Mouse (Mus musculus) midbrain, embryonic 12.5 days (tissue): Measurements from ENCODE around the gene Pex7. TPM values are rescaled to one million over a fixed set of nuclear protein-coding genes. Genes with fewer than 3 reads are reported as not detected.
"Not testable (repeated sequence)": the region's sequence is repeated elsewhere in the genome, so short reads cannot be mapped to it uniquely, and the experiment has no call there.

Source experiments
- ATAC-seq: fragments of 200-750 bp; cut with Nextera tagmentation; 2 replicates; pipeline ENCODE4 v1.8.0; 2017; ENCODE audit warnings: low read depth, moderate TSS enrichment, moderate library complexity; ENCODE audit not compliant: low FRiP score
- H3K27ac ChIP-seq: fragments of 300-500 bp; sonication (generic); replicated peaks from 2 replicates; pipeline ENCODE4 v1.5.1; 2016; ENCODE audit warnings: mild to moderate bottlenecking
- H3K27me3 ChIP-seq: fragments of 300-500 bp; sonication (generic); 2 replicates; pipeline ENCODE4 v1.6.1; 2016; ENCODE audit warnings: mild to moderate bottlenecking
- H3K36me3 ChIP-seq: fragments of 300-500 bp; sonication (generic); 2 replicates; pipeline ENCODE4 v1.6.1; 2016
- H3K4me1 ChIP-seq: fragments of 300-500 bp; sonication (generic); 2 replicates; pipeline ENCODE4 v1.6.1; 2016
- H3K4me2 ChIP-seq: fragments of 300-500 bp; sonication (generic); replicated peaks from 2 replicates; pipeline ENCODE4 v1.6.1; 2016; ENCODE audit warnings: mild to moderate bottlenecking, moderate library complexity
- H3K4me3 ChIP-seq: fragments of 300-500 bp; sonication (generic); 2 replicates; pipeline ENCODE4 v1.5.1; 2016; ENCODE audit warnings: mild to moderate bottlenecking
- H3K9ac ChIP-seq: fragments of 300-500 bp; sonication (generic); replicated peaks from 2 replicates; pipeline ENCODE4 v1.6.1; 2016; ENCODE audit warnings: mild to moderate bottlenecking, moderate library complexity
- H3K9me3 ChIP-seq: fragments of 300-500 bp; sonication (generic); 2 replicates; pipeline ENCODE4 v1.6.1; 2016; ENCODE audit warnings: mild to moderate bottlenecking
- WGBS: fragments of 180-500 bp; shearing (Covaris S2); methylation state at CpG from one replicate; pipeline ENCODE4 v1.1.7; 2016; 5-methylcytosine and 5-hydroxymethylcytosine counted together
- polyA plus RNA-seq: library from polyadenylated mRNA; unstranded; fragments of >200 nt; fragmentation: Nextera tagmentation; extraction: Ambion mirVana; gene quantifications from 2 replicates; pipeline ENCODE4 v1.2.1, GENCODE M21; 2016

The Pex7 gene
- polyA plus RNA-seq, 1 experiment from 2014 or later, result 29.8 TPM

- Histone ChIP-seq H3K9me3 (no peaks in the 10 kb centered on the region), H3K4me3 (peak overlapping the region; percentile 67; the same call in 1 of the 2 replicates), H3K27ac (no peak overlapping the region), H3K36me3 (no peaks in the 10 kb centered on the region), H3K4me1 (peaks cover 8% of the 10 kb centered on the region; the same call in 1 of the 2 replicates), H3K27me3 (peaks cover 59% of the 10 kb centered on the region), H3K4me2 (peak overlapping the region; percentile 73), H3K9ac (no peak overlapping the region)
- ATAC-seq, result no peak
- WGBS, result 44% methylated on average over 3 of the region's 3 CpGs
Measured at GRCm38 (mm10) chr10:19932986-19933385, 25.5 kb upstream of the Pex7 start.

- no peak for ATAC-seq
- no peak overlapping the region for H3K4me3 ChIP-seq
- no peaks in the 10 kb centered on the region for H3K9me3 ChIP-seq
- H3K4me1 ChIP-seq, result no peaks in the 10 kb centered on the region
- no peak overlapping the region for H3K4me2 ChIP-seq
- no peak overlapping the region for H3K27ac ChIP-seq
- no peak overlapping the region for H3K9ac ChIP-seq
- peaks cover 21% of the 10 kb centered on the region for H3K27me3 ChIP-seq
- WGBS, result 79% methylated on average over 1 of the region's 1 CpGs
- no peaks in the 10 kb centered on the region for H3K36me3 ChIP-seq
Measured at GRCm38 (mm10) chr10:19928205-19928604, 20.7 kb upstream of the Pex7 start.

- not testable (repeated sequence) for H3K4me1 ChIP-seq, H3K27me3 ChIP-seq, H3K9me3 ChIP-seq, H3K4me2 ChIP-seq, H3K36me3 ChIP-seq, H3K4me3 ChIP-seq, H3K9ac ChIP-seq, ATAC-seq, H3K27ac ChIP-seq
- 96% methylated on average over 4 of the region's 4 CpGs for WGBS
Measured at GRCm38 (mm10) chr10:19926391-19926897, 19.0 kb upstream of the Pex7 start.

- H3K9me3 ChIP-seq, result no peaks in the 10 kb centered on the region
- H3K4me3 ChIP-seq, result no peak overlapping the region
- H3K27ac ChIP-seq, result no peak overlapping the region
- H3K4me2 ChIP-seq, result no peak overlapping the region
- no peaks in the 10 kb centered on the region for H3K36me3 ChIP-seq
- H3K4me1 ChIP-seq, result no peaks in the 10 kb centered on the region
- 76% methylated on average over 2 of the region's 2 CpGs for WGBS
- no peak for ATAC-seq
- H3K9ac ChIP-seq, result no peak overlapping the region
- H3K27me3 ChIP-seq, result no peaks in the 10 kb centered on the region
Measured at GRCm38 (mm10) chr10:19924256-19924655, 16.8 kb upstream of the Pex7 start.

- ATAC-seq, result no peak
- H3K4me2 ChIP-seq, result no peak overlapping the region
- WGBS, result 65% methylated on average over 4 of the region's 4 CpGs
- no peaks in the 10 kb centered on the region for H3K4me1 ChIP-seq
- H3K9me3 ChIP-seq, result no peaks in the 10 kb centered on the region
- H3K9ac ChIP-seq, result no peak overlapping the region
- no peak overlapping the region for H3K27ac ChIP-seq
- no peaks in the 10 kb centered on the region for H3K27me3 ChIP-seq
- H3K36me3 ChIP-seq, result no peaks in the 10 kb centered on the region
- H3K4me3 ChIP-seq, result no peak overlapping the region
Measured at GRCm38 (mm10) chr10:19922410-19922809, 14.9 kb upstream of the Pex7 start.

- Histone ChIP-seq H3K9me3 (no peaks in the 10 kb centered on the region), H3K4me1 (no peaks in the 10 kb centered on the region), H3K36me3 (no peaks in the 10 kb centered on the region), H3K27me3 (no peaks in the 10 kb centered on the region), H3K9ac (no peak overlapping the region), H3K4me2 (no peak overlapping the region), H3K27ac (no peak overlapping the region), H3K4me3 (no peak overlapping the region)
- WGBS, result 51% methylated on average over 1 of the region's 1 CpGs
- no peak for ATAC-seq
Measured at GRCm38 (mm10) chr10:19915301-19915700, 7.8 kb upstream of the Pex7 start.

- Histone ChIP-seq H3K36me3 (no peaks in the 10 kb centered on the region), H3K4me1 (no peaks in the 10 kb centered on the region), H3K27me3 (no peaks in the 10 kb centered on the region), H3K9ac (no peak overlapping the region), H3K4me3 (no peak overlapping the region), H3K9me3 (no peaks in the 10 kb centered on the region), H3K27ac (no peak overlapping the region), H3K4me2 (no peak overlapping the region)
- 83% methylated on average over 4 of the region's 4 CpGs for WGBS
- ATAC-seq, result no peak
Measured at GRCm38 (mm10) chr10:19913806-19914205, 6.3 kb upstream of the Pex7 start.

GRCm38 (mm10) chr10:19911583-19911982 is 4.1 kb upstream of the Pex7 start:
- Histone ChIP-seq H3K9me3 (no peaks in the 10 kb centered on the region), H3K4me1 (no peaks in the 10 kb centered on the region), H3K4me2 (no peak overlapping the region), H3K4me3 (no peak overlapping the region), H3K27me3 (no peaks in the 10 kb centered on the region), H3K36me3 (no peaks in the 10 kb centered on the region), H3K27ac (no peak overlapping the region), H3K9ac (no peak overlapping the region)
- no peak for ATAC-seq
- 34% methylated on average over 1 of the region's 1 CpGs for WGBS

- no peak for ATAC-seq
- no peak overlapping the region for H3K9ac ChIP-seq
Measured at GRCm38 (mm10) chr10:19910516-19910915, 3.0 kb upstream of the Pex7 start.

GRCm38 (mm10) chr10:19908076-19908475 is 587 bp upstream of the Pex7 start:
- H3K9ac ChIP-seq, result no peak overlapping the region
- H3K27ac ChIP-seq, result no peak overlapping the region
- no peak overlapping the region for H3K4me2 ChIP-seq
- ATAC-seq, result no peak
- H3K27me3 ChIP-seq, result no peaks in the 10 kb centered on the region
- WGBS, result 72% methylated on average over 2 of the region's 2 CpGs
- no peaks in the 10 kb centered on the region for H3K4me1 ChIP-seq
- 0 out of 2 replicates have a peak, but pooled peaks cover 5% of the 10 kb centered on the region for H3K36me3 ChIP-seq
- H3K9me3 ChIP-seq, result no peaks in the 10 kb centered on the region
- no peak overlapping the region for H3K4me3 ChIP-seq

More at GRCm38 (mm10) chr10:19910516-19910915, 3.0 kb upstream of the Pex7 start:
- H3K4me3 ChIP-seq, result no peak overlapping the region
- no peak overlapping the region for H3K27ac ChIP-seq
- H3K27me3 ChIP-seq, result no peaks in the 10 kb centered on the region
- no peaks in the 10 kb centered on the region for H3K9me3 ChIP-seq
- 83% methylated on average over 2 of the region's 2 CpGs for WGBS
- no peaks in the 10 kb centered on the region for H3K36me3 ChIP-seq
- H3K4me1 ChIP-seq, result no peaks in the 10 kb centered on the region
- no peak overlapping the region for H3K4me2 ChIP-seq

- no peak overlapping the region for H3K4me3 ChIP-seq
- no peaks in the 10 kb centered on the region for H3K27me3 ChIP-seq
- no peak for ATAC-seq
- H3K4me2 ChIP-seq, result no peak overlapping the region
- H3K9ac ChIP-seq, result no peak overlapping the region
- 0 out of 2 replicates have a peak, but pooled peaks cover 11% of the 10 kb centered on the region for H3K36me3 ChIP-seq
- WGBS, result 81% methylated on average over 13 of the region's 13 CpGs
- H3K4me1 ChIP-seq, result no peaks in the 10 kb centered on the region
- no peaks in the 10 kb centered on the region for H3K9me3 ChIP-seq
- no peak overlapping the region for H3K27ac ChIP-seq
Measured at GRCm38 (mm10) chr10:19904077-19904820, 3.2 kb downstream of the Pex7 start.

- 74% methylated on average over 7 of the region's 7 CpGs for WGBS
- Histone ChIP-seq H3K36me3 (0 out of 2 replicates have a peak, but pooled peaks cover 11% of the 10 kb centered on the region), H3K4me2 (no peak overlapping the region), H3K27me3 (no peaks in the 10 kb centered on the region), H3K4me3 (no peak overlapping the region), H3K9me3 (no peaks in the 10 kb centered on the region), H3K4me1 (no peaks in the 10 kb centered on the region), H3K9ac (no peak overlapping the region), H3K27ac (no peak overlapping the region)
- ATAC-seq, result no peak
Measured at GRCm38 (mm10) chr10:19901992-19902391, 5.5 kb downstream of the Pex7 start.
